Mouse (Mus musculus) myocyte (in vitro differentiated cells): ENCODE data around the gene Cntfr.

Source experiments
- POLR2A ChIP-seq: IDR thresholded peaks from one replicate; pipeline ENCODE4 v1.6.1; 2011; ENCODE audit warnings: low read depth, mild to moderate bottlenecking, control low read depth, moderate library complexity; ENCODE audit not compliant: insufficient read length
- USF1 ChIP-seq: IDR thresholded peaks from one replicate; pipeline ENCODE4 v1.6.1; 2011; ENCODE audit warnings: low read depth, mild to moderate bottlenecking, control low read depth, moderate library complexity

DNA sequence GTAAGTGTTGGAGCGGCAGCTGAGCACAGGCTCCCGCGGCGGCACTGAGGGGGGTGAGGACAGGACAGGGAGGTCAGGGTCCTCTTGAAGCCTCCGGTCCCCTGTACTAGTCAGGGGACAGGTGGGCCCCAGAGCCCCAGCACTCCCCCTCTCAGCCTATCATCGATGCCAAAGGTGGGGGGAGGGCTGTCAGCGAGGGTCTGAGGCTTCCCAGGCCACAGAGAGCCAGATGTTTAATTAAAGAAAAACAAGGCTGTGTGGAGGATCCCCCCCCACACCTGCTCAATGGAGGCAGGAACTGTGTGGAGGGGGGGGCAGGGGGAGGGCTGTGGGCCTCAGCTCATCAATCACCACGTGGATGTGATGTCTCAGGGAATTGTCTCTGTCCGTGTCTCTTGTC is 33.3 kb downstream of the Cntfr start:
- no peak for TF ChIP-seq USF1
- no peak for TF ChIP-seq POLR2A
